Mouse (Mus musculus) embryo, embryonic 11.5 days (tissue): ENCODE measurements around the gene Rtn4ip1.

Source experiments
- DNase-seq: peaks from one replicate; pipeline ENCODE4 v3.0.0-alpha.2; 2012; ENCODE audit warnings: low read depth, low spot score

Gene Rtn4ip1

DNA sequence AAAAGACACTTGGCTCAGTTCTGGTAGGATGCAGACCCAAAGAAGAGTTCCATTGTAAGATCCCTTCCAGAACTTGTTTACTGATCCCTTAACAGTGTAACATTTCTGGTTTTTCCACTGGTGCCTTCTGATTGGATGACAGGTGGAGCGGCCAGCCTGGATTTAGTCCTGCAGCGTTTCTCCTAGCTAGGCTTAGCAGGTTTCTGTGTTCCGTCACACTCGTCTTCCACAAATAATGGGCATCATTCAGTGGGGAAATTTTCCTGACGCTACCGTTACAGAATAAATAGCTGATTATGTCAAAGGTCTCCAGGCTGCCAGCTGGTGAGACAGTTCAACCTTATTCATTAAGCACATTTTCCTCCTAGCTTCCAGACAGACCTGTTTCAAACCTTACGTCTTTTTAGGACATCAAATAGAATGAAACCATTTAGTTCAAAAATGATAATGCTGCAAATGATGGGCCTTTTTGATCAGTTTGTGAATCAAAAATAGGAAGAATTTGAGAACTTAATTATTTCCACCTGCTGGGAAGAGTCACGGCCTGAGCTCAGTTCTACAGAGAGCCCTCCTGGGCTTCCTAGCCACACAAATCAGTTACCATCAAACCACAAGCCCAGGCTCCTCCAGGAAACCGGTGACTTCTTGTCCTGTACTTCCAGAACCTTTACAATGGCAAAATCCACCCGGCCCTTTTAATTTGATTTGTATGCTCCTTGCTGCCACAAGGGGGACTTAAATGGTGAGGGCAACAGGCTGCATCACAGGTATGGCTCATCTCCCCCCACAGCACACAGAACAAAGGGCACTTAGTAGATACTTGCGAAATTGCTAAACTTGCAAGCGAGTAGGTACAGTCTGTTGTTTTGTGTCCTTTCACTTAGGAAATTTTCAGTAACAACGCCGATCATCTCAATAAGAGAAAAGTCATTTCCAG, 100.7 kb downstream of the Rtn4ip1 start:
- DNase-seq, result no peak

DNA sequence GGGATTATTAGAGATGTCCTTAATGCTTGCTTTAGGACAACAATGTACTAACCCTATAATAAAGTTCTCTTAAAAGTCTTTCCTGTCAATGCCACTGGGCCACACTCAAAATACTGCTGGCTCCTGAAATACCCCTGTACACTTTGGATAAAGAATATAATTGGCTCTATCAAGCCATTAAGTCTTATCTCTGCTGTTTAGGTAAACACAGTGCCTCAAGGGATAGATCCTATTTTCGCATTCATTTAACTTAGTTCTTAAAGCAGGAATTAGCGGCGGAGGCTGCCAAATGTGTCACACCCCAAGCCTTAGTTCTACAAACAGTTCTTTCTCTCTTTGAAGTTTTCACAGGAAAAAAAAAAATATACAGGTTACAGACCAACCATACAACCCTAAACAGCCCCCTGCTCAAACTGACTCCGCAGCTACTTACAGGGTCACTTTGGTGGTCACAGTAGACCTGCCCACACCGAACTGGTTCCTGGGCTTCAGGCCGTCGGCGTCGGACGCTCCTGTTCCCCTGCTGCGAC, 101.5 kb downstream of the Rtn4ip1 start:
- no peak for DNase-seq

DNA sequence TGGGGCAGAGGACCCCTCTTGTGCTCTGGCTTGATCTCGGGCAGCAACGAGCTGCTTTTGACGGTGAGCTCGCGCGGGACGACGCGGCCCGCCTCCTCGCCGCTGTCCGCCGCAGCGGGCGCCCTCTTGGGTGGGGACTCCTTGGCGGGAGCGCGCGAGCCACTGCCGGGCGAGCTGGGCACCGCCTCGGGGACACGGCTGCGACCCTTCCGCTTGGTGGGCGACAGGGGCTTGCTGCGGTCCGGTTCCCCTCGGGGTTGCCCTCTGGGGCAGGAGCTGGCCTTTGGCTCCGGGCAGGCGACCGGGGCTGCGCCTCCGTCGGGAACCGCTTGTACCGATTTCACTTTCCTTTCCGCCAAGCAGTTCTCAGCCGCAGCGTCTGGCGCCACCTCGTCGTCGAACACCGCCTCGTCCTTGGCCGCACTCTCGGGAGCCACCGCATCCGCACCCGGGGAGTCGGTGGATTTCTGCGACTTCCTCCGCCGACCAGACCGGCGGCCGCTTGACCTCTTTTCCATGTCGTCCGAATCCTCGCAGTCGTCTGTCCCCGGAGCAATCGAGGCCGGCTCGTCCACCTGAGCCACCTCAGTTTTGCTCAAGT, 102.0 kb downstream of the Rtn4ip1 start:
- no peak for DNase-seq

DNA sequence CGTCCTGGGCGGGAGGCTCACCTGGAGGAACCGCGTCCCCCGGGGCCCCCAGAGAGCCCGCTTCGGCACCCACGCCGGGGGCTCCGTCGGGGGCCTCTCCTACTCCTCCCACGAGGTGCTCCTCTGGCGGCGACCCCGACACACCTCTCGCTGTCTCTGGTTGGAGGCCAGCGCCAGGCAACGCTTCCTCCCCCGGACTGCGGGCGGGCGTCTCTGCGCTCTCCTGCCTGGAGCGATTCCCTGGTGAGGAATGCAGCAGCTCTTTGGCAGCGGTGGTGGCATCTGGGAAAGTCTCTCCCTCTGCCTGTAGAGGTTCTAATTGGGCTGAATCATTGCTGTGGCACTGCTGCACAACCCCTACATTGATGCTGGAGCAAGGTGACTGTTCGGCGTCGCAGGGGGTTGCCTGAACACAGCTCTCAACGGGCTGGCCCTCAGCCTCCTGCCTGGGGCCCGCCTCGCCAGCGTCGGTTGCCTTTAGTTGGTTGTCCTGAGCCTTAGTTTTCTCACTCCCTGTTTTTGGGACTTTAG, 102.7 kb downstream of the Rtn4ip1 start:
- no peak for DNase-seq

DNA sequence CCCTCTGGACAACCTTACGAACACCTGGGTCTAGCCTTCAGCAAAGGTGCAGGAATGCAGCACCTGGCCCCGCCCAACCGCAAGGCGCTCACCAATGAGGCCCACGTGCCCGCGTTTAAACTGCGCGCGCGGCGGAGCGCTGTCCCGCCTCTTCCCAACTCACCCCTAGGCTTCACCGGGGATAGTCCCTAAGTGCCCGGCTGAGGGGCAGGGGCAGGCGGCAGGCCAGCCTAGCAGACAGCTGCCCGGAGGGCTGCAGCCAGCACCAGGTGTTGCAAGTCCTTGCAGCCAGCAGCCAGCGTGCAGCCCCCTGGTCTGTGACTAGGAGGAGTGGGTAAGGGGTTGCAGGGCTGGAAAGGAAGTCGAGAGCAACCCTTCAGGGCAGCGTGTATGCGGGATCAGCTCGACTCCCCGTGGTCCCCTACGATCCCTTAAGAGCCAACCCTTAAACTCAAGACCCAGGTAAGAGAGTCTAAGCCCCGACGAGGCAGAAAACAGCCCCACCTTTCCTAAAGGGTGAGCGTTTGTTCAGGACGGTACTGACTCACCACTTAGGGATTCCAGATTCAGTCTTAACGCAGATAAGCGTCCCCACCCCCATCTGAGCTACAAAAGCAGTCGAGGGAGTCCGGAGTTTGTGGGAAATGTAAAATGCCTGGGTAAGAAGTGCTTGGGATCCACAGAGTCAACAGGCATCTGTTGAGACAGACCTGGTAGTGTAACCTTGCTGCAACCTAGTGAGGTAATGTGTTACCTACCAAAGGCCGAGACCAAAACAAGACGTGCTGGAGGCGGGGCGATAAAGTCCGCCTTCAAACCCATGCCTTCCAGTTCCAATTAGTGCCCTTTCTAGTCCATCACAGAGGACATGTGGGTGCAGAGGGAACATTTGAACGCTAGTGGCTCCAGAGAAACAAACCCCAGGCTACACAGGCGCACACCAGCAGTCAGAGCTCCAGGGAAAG, 104.4 kb downstream of the Rtn4ip1 start:
- no peak for DNase-seq
